Mouse (Mus musculus) megakaryocyte, embryonic 14.5 days (primary cell): ENCODE results near the gene Ell.

ENCODE experiments used
- FLI1 ChIP-seq: IDR thresholded peaks from 2 replicates; pipeline ENCODE4 v1.6.1; 2012; ENCODE audit warnings: low read length, inconsistent platforms, mixed read lengths
- GATA1 ChIP-seq: IDR thresholded peaks from 3 replicates; pipeline ENCODE4 v1.6.1; 2012; ENCODE audit warnings: mixed read lengths, low read length, inconsistent platforms, borderline replicate concordance

GRCm38 (mm10) chr8:70490061-70490879 is 49.0 kb upstream of the Ell start:
- TF ChIP-seq GATA1, result no peak
- no peak for TF ChIP-seq FLI1
